Mouse (Mus musculus): ENCODE data around the gene Zbtb32. TPM values are rescaled to one million over a fixed set of nuclear protein-coding genes. Genes with fewer than 3 reads are reported as not detected.

The Zbtb32 gene
- total RNA-seq, 4 experiments from 2014 or later = not detected

DNA sequence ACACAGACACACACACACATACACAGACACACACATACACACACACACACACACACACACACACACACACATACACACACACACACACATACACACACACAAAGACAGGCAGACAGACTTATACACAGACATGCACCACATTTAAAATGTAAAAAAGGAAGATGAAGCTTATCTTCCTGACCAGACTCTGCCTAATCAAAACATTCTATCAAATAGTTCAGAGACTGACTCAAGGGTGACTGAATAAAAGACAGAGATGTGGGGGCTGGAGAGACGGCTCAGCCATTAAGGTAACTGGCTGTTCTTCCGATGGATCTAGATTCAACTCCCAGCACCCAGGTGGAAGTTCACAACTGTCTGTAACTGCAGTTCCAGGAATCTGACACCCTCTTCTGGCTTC, 54.4 kb downstream of the Zbtb32 start:
- DNase-seq (ENCODE audit: low spot score in 2 of 2) = no peak

DNA sequence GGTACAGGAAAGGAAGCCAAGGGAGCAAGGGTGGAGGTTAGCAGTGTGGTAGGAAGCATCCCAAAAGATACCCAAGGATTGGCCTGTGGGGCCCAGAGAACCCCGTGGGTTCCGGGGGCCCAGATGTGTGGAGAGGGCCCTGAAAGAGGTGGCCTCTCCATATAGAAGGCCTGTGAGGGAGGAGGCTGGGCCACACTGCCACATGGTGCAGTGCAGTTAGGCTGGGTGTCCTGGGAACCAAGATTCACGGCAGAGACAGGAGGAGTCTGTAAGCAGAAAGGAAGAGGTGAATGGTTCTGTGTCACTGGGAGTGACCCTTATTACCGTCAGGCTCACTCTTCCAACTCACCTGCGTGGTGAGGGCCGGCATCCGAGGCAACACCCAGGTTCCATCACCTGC, 58.1 kb downstream of the Zbtb32 start:
- DNase-seq (ENCODE audit: low spot score in 2 of 2) = no peak

Small RNA genes within 50 kb of the gene (microRNA-seq; reads per million reads assigned to microRNA genes)
- 5.0 reads per million for gene Gm38670
- gene Mir3569 = not detected

Other genes with a start within 250 kb of the Zbtb32 start
- 1 to 10 TPM; 4.5 to 7.5 (median 5.6) TPM for gene Lrfn3, start 236.1 kb downstream of the Zbtb32 start, total RNA-seq (2022)
- gene Tyrobp, start 185.1 kb downstream of the Zbtb32 start, total RNA-seq (2022) = 1 to 10 TPM in 2 of 4 experiments, under 1 TPM in 2; 0.82 to 5.5 (median 2.1) TPM
- not detected for gene Hcst, start 179.1 kb downstream of the Zbtb32 start, total RNA-seq (2022)
- gene Nfkbid, start 177.2 kb downstream of the Zbtb32 start, total RNA-seq (2022) = under 1 TPM in 1 of 4 experiments, not detected in 3; 0.40 TPM
- 1 to 10 TPM in 1 of 4 experiments, under 1 TPM in 3; 0.46 to 1.5 (median 0.71) TPM for gene Aplp1, start 153.4 kb downstream of the Zbtb32 start, total RNA-seq (2022)
- gene Kirrel2, start 141.2 kb downstream of the Zbtb32 start, total RNA-seq (2022) = not detected
- gene Nphs1, start 140.6 kb downstream of the Zbtb32 start, total RNA-seq (2022) = not detected
- gene Prodh2, start 105.3 kb downstream of the Zbtb32 start, total RNA-seq (2022) = not detected
- under 1 TPM; 0.09 to 0.72 (median 0.27) TPM for gene Arhgap33, start 63.8 kb downstream of the Zbtb32 start, total RNA-seq (2022)
- 1,000 to 10,000 TPM in 3 of 4 experiments, 100 to 1,000 TPM in 1; 959 to 1,157 (median 1,030) TPM for gene Hspb6, start 46.7 kb downstream of the Zbtb32 start, total RNA-seq (2022)
- 1 to 10 TPM; 2.6 to 6.2 (median 3.7) TPM for gene Proser3, start 46.6 kb downstream of the Zbtb32 start, total RNA-seq (2022)
- gene Lin37, start 39.1 kb downstream of the Zbtb32 start, total RNA-seq (2022) = 10 to 100 TPM in 3 of 4 experiments, 1 to 10 TPM in 1; 8.1 to 12.4 (median 11.0) TPM
- 10 to 100 TPM; 53.4 to 57.5 (median 56.9) TPM for gene U2af1l4, start 35.6 kb downstream of the Zbtb32 start, total RNA-seq (2022)
- 1 to 10 TPM in 3 of 4 experiments, under 1 TPM in 1; 0.56 to 1.9 (median 1.5) TPM for gene Gm49396, start 35.6 kb downstream of the Zbtb32 start, total RNA-seq (2022)
- 100 to 1,000 TPM; 140 to 149 (median 146) TPM for gene Psenen, start 35.3 kb downstream of the Zbtb32 start, total RNA-seq (2022)
- under 1 TPM; 0.31 to 0.85 (median 0.65) TPM for gene Igflr1, start 33.5 kb downstream of the Zbtb32 start, total RNA-seq (2022)
- 10 to 100 TPM; 10.9 to 15.2 (median 13.0) TPM for gene Kmt2b, start 10.2 kb downstream of the Zbtb32 start, total RNA-seq (2022)
- under 1 TPM in 1 of 4 experiments, not detected in 3; 0.20 TPM for gene Upk1a, start 13.9 kb upstream of the Zbtb32 start, total RNA-seq (2022)
- gene Cox6b1, start 27.2 kb upstream of the Zbtb32 start, total RNA-seq (2022) = 1,000 to 10,000 TPM; 1,165 to 1,556 (median 1,355) TPM
- gene Etv2, start 36.9 kb upstream of the Zbtb32 start, total RNA-seq (2022) = not detected
- 10 to 100 TPM; 35.6 to 41.1 (median 38.5) TPM for gene Rbm42, start 51.4 kb upstream of the Zbtb32 start, total RNA-seq (2022)
- gene Haus5, start 66.1 kb upstream of the Zbtb32 start, total RNA-seq (2022) = 1 to 10 TPM; 2.0 to 4.3 (median 4.0) TPM
- 1 to 10 TPM; 1.9 to 3.4 (median 2.9) TPM for gene Pmis2, start 72.7 kb upstream of the Zbtb32 start, total RNA-seq (2022)
- not detected for gene 2200002J24Rik, start 100.0 kb upstream of the Zbtb32 start, total RNA-seq (2022)
- gene Atp4a, start 113.3 kb upstream of the Zbtb32 start, total RNA-seq (2022) = 1 to 10 TPM in 1 of 4 experiments, under 1 TPM in 1, not detected in 2; 0.31 to 1.4 TPM
- gene Tmem147, start 130.6 kb upstream of the Zbtb32 start, total RNA-seq (2022) = 100 to 1,000 TPM; 215 to 260 (median 249) TPM
- not detected for gene Gapdhs, start 144.8 kb upstream of the Zbtb32 start, total RNA-seq (2022)
- gene Sbsn, start 152.6 kb upstream of the Zbtb32 start, total RNA-seq (2022) = 1 to 10 TPM in 2 of 4 experiments, under 1 TPM in 2; 0.53 to 2.0 (median 1.4) TPM
- 1 to 10 TPM in 1 of 4 experiments, under 1 TPM in 1, not detected in 2; 0.48 to 1.0 TPM for gene Dmkn, start 164.8 kb upstream of the Zbtb32 start, total RNA-seq (2022)
- gene Krtdap, start 189.0 kb upstream of the Zbtb32 start, total RNA-seq (2022) = 1 to 10 TPM in 3 of 4 experiments, not detected in 1; 1.7 to 3.5 (median 2.0) TPM
- gene Ffar2, start 224.9 kb upstream of the Zbtb32 start, total RNA-seq (2022) = 1 to 10 TPM in 2 of 4 experiments, under 1 TPM in 1, not detected in 1; 0.21 to 1.2 (median 1.2) TPM